Mouse (Mus musculus) thymus, adult 18-20 months (tissue): ENCODE measurements around the gene Grb10.

ENCODE experiments used
- DNase-seq, 2 experiments: peaks; one replicate each; pipeline ENCODE4 v3.0.0; 2022; ENCODE audit warnings: mixed read lengths in 2 of 2

Gene Grb10

DNA sequence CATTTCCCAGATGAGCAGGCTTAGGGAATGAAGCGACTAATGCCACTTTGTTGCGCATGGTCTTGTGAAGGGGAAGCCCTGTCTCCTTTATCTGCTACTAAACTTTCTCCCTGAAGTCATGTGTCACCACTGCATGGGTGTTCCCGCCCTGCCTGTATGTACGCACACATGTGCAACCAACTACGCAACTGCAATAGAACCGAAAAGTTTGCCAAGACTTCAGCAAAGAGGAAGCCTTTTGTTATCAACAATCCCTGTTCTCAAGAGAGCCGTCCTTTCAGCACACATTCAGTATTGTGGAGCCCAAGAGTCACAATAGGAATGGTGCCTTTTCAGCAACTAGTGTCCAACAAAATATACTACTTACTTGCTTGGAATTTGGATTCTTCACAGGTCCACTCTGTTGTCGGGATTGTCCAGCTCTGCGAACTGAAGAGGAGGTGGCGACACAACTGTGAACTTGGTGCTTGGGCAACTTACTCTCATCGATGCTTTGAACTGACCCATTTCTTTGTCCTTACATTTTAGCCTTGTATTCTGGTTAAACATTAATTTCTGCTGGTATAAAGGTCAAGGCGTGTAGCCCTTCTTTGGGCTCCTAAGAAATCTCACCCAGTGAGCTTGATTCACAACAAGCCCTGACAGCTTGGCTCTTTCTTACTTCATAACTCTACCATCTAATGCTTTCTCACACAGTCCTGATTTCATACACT lies 140.7 kb downstream of the Grb10 start, which contains the start of gene Ddc:
Gene Ddc (minus strand): TSS at position 500 of the 713 bp plus-strand sequence.
- no peak for DNase-seq

DNA sequence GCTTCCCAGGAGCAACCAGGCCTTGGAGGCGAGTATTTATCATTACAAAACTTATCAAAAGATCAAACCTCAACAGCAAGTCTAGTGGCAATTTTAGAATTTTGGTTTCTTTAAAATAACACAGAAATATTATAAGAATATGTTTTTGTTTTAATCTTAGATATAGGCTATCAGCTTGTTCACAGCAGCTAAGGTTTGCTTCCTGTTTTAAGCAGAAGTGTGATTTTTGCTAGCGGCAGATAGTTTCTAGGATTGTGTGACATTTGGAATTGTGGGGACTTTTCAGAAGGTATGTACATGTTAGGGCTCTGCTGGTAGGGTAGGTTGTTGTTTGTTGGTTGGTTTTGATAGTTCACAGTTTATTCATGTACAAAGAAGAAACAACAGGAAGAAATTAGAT lies 143.0 kb downstream of the Grb10 start:
- DNase-seq, result no peak

DNA sequence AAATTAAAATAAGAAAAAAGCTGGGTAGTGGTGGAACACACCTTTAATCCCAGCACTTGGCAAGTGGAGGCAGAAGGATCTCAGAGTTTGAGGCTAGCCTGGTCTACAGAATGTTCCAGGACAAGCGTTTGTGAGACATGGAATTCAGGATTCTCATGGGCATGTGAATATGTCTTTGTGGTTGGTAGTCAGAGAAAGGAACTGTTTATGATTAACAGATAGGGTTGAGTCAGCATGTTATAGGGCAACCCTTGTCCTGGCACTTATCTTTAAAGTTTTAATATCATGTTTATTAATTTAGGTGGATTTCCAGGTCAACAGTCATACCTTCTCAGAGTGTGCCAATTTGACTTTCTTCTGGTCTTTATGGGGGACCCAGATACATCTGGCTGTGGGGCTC lies 144.7 kb downstream of the Grb10 start:
- DNase-seq, result no peak

DNA sequence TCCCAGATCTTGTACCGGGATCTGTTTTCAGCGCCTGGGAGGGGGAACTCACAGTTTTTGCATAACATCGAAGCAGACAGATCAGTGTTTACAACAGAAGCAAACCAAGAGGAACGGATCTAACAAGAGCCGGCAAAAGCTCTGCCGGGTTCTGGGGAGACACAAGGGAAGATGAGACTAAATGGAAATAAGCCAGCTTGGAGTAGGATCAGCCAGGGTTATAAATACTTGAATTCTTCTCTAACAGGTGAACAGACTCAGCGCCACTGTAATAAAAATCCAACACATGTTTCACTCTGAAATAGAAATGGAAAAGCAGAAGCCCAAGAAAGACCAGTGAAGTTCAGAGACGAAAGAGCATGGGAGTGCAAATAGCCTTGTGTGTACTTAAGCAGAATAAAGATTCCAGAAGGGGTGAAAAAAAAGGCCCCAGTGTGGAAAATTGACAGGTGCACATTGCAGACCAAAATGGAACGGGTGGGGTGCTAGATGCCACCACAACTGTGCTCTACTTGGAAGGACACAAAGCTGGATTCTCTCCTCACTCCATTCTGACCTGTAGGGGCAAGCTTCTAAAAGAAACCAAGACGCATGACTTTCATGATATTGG lies 145.4 kb downstream of the Grb10 start:
- no peak for DNase-seq

DNA sequence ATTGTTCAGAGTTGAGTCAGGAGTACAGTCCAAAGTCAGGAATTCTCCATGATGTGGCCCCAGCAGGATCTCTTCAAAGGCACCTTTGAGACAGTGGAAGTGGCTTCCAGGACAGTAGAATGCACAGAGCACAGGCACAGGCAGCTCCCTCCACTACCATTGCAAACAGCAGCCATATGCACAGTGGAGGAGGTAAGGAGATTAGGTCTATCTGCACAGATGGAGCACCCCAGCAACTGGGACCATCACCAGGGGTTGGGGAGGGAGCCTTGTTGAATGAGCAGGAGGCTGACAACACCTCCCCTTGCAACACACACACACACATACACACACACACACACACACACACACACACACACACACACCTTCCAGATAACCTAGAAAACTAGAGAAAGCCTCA lies 146.7 kb downstream of the Grb10 start:
- DNase-seq, result no peak

DNA sequence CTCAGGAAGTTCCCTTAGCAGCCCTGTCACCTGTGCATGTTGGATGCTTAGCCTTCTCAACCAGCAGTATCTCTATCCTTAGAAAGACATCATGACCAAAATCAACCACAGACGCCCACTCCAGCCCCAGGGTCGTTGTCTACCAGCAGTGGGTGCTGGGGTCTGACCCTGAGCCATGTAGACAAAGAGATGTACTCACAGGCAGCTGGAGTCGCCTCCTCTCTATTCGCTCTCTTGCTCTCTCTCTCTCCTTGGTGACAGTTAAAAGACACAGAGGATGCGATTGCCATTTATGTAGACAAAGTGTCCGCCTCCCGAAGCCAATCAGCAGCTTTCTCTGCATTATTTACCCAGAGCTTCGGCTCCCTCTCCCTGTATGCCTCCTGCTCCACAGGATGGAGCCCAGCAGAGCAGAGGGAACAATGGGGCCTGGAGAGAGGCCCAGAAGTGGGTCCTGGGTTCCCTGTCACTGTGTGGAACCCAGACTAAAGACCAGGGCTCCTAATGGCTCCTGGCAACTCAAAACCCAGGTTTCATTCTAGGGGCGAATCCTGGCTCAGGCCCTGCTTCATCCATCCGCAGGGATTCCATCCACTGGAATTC lies 148.2 kb downstream of the Grb10 start:
- no peak for DNase-seq

DNA sequence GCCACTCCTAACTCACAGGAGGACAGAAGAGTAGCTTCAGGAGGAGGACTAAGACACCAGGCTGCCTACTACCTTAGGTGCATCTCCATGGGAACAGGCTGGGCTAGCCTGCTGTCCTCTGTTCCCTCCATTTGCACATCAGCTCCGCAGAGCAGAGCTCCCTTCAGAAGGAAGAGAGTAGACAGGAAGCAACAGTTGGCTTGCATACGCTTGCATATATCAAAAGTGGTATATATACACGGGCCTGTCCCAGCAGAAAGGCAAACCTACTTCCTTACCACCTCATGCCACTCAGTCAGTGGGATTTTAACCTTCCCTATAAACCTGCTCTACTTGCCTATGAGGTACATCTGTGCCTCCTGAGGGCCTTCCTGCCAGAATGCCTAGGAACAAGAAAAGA lies 149.8 kb downstream of the Grb10 start:
- no peak for DNase-seq

DNA sequence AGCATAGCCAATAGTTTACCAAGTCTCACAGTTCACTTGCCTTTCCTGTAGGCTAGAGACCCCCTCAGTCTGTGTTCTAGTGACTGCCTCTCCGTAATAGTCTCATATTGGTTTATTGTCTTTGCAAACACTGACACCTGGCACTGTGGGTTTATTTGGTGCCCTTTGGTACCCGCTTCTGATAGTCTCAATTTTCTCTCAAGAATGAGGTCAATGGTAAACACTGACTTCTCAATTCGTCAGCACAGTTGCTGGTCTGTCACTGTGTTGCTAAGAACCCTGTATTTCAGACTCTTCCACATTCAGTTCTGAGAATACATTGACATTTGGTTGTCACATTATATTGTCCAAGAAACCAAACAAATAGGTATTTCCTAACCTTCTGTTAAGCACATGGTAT lies 150.4 kb downstream of the Grb10 start:
- no peak for DNase-seq

DNA sequence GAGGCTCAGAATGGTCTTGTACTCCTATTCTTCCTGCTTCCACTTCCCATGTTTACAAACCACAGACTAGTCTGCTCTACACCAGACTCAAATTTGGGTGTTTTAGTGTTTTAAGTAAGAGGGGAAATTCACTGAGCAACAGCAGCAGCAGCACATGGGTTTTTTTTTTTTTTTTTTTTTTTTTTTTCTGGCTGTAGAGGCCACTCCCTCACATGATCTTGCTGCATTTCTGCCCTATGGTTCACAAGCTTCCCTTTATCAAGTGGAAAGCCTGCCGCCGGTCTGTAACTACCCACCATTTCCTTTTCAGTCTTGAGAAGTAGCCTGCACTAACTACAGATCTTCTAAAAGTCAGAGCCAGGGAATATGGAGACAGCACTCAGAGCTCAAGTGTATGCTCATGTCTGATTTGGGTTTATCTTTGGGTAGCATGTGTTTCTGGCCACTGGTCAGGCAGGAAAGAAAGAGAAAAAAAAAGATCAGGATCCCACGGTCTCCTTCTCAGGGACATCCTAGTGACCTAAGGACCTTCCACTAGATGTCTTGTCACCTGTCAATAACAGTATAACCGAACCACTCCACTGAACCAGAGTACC lies 152.0 kb downstream of the Grb10 start:
- DNase-seq, result no peak

DNA sequence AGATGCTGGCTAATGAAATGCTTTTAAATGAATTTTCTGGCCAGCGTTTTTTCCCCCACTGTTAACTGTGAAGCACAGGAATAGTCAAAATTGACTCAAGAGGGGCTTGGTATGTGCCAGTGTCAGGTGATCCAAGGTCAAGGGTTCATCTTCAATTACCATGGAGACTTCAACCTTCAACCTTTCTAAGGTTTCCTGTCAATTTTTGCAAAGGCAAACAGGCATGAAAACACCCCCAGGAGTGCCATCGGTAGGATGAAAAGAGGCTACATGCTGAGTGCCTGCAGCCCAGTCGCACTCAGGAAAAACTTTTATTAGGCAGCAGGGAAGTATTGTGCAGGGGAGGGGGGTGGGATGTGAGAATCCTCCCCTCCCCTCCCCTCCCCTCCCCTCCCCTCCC lies 152.6 kb downstream of the Grb10 start:
- no peak for DNase-seq

DNA sequence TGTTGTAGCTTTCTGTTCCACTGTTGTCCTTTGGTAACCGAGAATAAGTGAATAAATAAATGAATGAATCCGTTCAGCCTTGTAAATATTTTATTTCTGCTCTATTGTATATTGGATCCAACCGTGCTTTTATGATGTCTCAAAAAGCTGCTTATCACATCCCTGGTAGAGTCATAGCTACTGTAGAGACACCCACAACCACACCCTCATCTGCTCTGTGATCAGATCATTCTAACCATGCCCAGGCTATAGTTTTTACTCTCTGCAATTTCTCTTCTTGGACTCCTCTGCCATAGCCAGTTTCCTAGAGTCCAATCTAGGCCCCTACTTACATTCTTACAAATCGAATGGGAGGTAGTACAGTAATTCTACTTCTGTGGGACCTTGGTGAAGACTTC lies 153.2 kb downstream of the Grb10 start:
- DNase-seq, result no peak

DNA sequence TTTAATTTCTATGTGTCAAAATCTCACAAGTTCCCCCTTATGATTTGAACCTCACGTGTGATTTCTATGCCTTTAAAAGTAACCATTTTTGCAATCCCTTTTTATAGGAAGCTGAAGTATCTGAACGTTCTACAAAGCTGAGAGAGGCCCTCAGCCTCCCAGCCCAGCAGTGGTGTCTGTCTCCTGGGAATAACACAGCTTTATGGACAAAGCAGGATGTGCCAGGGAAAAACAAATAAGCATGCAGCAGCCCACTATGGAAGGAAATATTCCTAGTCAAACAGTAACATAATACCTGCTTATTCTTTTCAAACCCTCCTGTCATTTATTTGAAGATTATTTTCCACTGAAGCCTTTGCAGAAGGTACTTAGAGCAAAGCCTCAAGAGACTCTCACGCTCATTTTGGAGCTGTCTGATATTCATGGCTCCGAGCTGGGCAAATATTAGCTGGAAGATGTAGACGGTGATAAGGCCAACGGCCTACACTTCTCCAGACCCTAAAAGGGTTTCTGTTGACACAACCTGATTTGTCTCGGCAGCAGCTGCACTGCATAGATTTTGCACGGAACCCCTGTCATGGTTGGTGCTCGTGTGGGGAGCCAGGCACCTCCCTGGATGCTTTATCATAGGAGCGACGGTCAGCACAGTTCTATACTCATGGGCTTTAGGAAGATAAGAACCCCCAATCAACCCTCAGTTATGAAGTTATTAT lies 153.8 kb downstream of the Grb10 start:
- no peak for DNase-seq

DNA sequence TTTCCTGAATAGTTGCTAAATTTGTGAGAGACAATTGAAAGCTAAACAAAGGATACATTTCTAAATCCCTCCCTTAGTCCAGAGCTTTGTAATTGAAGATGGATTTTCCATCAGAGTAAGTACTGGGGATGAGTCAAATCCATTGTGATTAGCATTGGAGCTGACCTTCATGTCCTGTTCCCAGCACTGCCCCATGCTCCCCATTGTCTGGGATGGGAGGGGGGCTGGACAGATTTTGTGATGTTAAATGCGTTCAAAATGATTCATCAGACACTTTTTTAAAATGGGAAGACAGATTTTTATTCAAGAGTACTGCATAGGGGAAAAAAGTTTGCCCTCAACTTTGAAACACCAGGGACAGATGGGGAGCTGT lies 156.7 kb downstream of the Grb10 start:
- DNase-seq, result no peak

DNA sequence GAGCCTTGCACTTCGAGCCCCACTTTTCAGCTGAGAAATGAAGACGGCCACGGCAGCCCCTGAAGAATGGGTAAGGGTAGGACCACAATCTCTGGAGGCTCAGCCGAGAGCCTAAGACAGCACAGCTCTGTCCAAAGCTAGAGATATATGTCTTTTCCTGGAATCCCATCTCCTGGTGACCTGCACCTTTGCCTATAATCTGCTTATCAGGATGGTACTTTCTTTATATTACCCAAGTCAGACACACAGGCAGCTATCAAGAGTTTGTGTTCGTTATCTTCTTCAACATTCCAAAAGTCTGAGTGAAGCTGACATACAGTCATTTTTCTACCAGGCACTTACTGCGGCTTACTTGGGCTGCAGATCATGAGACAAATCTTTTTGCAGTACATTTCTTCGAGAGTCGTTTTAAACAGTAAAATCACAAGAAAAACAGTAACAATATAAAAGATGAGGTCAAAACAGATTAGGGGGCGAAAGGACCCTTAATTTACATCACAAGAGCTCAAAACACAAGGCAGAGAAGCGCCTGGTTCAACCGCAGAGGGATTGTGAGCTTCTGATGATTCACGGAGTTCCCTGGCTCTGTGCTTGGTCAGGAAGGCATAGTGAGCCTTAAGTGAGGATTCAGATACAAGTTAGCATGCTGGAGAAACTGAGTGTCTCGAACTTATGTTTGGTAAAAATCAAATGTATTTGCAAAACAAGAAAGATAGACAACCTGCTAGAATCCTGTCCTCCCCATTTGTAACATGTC lies 157.3 kb downstream of the Grb10 start:
- no peak for DNase-seq
